Mouse (Mus musculus) erythroblast, embryonic 14.5 days (primary cell): ENCODE measurements around the gene Hsd17b14.

Experiments
- GATA1 ChIP-seq: IDR thresholded peaks from 2 replicates; pipeline ENCODE4 v1.6.1; 2012; ENCODE audit warnings: low read length, inconsistent platforms, mixed read lengths
- TAL1 ChIP-seq: IDR thresholded peaks from 3 replicates; pipeline ENCODE4 v1.6.1; 2012; ENCODE audit warnings: low read length, inconsistent platforms, mixed read lengths

DNA sequence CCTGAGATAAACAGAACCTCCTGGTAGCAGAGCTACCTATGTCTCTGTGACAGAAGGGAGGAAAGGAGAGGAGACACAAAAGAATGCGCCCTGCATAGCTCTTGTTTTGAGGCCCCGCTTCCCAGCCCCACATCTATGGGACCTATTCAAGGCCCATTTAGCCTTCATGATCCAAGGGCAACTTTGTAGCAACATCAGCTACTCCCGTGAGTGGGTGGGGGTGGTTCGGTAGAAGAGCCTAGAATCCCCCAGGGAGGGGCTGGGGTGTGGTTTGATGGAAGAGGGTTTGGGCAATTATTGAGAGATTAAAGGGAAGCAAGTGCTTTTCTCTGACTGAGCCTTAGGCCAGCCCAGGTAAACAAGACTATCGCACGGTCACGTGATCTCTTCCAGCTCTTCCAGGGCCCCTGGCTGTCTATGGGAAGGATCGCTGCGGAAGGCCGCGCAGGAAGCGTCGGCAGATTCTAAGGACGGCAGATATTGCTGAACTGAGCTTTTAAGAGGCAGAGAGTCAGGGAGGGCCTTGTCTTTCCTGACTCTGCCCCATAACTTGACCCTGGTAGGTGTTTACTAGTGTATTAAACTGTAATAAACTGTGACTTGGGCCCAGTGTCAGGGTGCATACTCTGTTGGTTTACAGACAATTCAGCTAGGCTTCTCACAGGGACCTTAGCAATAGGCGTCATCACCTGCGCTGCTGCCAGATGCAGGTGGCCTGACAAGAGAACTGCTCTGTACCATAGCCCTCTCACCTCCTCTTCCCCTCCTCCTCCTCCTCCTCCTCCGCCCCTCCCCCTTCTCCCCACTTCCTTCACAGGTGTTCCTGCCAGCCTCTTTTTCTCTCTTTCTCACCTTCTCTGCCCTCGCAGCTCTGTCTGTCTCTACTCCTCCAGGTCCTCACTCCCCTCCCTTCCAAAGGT is 44.5 kb downstream of the Hsd17b14 start:
- no peak for TF ChIP-seq GATA1
- no peak for TF ChIP-seq TAL1
